Mouse (Mus musculus) midbrain, embryonic 14.5 days (tissue): ENCODE results near the gene Gramd1a. TPM values are rescaled to one million over a fixed set of nuclear protein-coding genes. Genes with fewer than 3 reads are reported as not detected.

Experiments
- ATAC-seq: fragments of 200-750 bp; cut with Nextera tagmentation; 2 replicates; pipeline ENCODE4 v1.8.0; 2017; ENCODE audit warnings: moderate number of reproducible peaks, moderate library complexity; ENCODE audit not compliant: low FRiP score, low TSS enrichment
- DNase-seq: peaks from one replicate; pipeline ENCODE4 v3.0.0-alpha.2; 2015
- H3K27ac ChIP-seq: fragments of 300-500 bp; sonication (generic); replicated peaks from 2 replicates; pipeline ENCODE4 v1.5.1; 2014; ENCODE audit warnings: mild to moderate bottlenecking, low read depth, low read length, moderate library complexity
- H3K27me3 ChIP-seq: fragments of 300-500 bp; sonication (generic); 2 replicates; pipeline ENCODE4 v1.6.1; 2014; ENCODE audit warnings: low read length, control low read depth, mixed read lengths; ENCODE audit not compliant: control insufficient read depth, insufficient read depth
- H3K36me3 ChIP-seq: fragments of 300-500 bp; sonication (generic); 2 replicates; pipeline ENCODE4 v1.6.1; 2014; ENCODE audit warnings: low read length, control low read depth; ENCODE audit not compliant: control insufficient read depth, insufficient read depth
- H3K4me1 ChIP-seq: fragments of 300-500 bp; sonication (generic); 2 replicates; pipeline ENCODE4 v1.6.1; 2014; ENCODE audit warnings: mild to moderate bottlenecking, antibody characterized with exemption, low read length, control low read depth; ENCODE audit not compliant: control insufficient read depth, insufficient read depth
- H3K4me2 ChIP-seq: fragments of 300-500 bp; sonication (generic); 2 replicates; pipeline ENCODE4 v1.6.1; 2014; ENCODE audit warnings: mild to moderate bottlenecking, low read length, moderate library complexity
- H3K4me3 ChIP-seq: fragments of 300-500 bp; sonication (generic); replicated peaks from 2 replicates; pipeline ENCODE4 v1.5.1; 2014; ENCODE audit warnings: low read depth, low read length
- H3K9ac ChIP-seq: fragments of 300-500 bp; sonication (generic); replicated peaks from 2 replicates; pipeline ENCODE4 v1.6.1; 2014; ENCODE audit warnings: mild to moderate bottlenecking, low read length, moderate library complexity
- H3K9me3 ChIP-seq: fragments of 300-500 bp; sonication (generic); 2 replicates; pipeline ENCODE4 v1.6.1; 2016; ENCODE audit warnings: low read length, control low read depth, mixed read lengths; ENCODE audit not compliant: control insufficient read depth
- WGBS: fragments of 180-500 bp; shearing (Covaris S2); extraction: QIAGEN DNeasy Blood & Tissue Kit; methylation state at CpG from one replicate; pipeline ENCODE4 v1.1.7; 2014; 5-methylcytosine and 5-hydroxymethylcytosine counted together
- polyA plus RNA-seq: library from polyadenylated mRNA; unstranded; fragments of >200 nt; fragmentation: Nextera tagmentation; extraction: Ambion mirVana; gene quantifications from 2 replicates; pipeline ENCODE4 v1.2.1, GENCODE M21; 2014

The Gramd1a gene
- polyA plus RNA-seq, 1 experiment from 2014 or later: 205 TPM

DNA sequence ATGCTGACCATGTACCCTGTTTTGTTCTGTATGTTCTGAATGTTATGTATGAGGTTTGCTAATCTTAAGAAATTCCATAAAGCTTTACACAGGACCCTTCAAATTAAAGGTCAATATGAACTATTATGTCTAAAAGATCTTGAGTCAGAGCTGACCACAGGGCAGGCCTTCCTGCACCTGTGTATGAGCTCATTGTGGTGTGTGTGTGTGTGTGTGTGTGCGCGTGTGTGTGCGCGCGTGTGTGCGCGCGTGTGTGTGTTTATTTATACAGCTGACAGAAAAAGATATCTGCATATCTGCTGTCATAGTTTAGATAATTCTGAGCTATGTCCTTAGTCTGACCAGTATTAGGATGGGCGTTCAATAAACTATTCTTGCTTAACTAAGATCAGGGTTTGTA lies 14.8 kb upstream of the Gramd1a start:
- Histone ChIP-seq H3K27ac (no peak overlapping the region), H3K4me1 (no peaks in the 10 kb centered on the region), H3K27me3 (no peaks in the 10 kb centered on the region), H3K4me2 (no peak overlapping the region), H3K9ac (no peak overlapping the region), H3K9me3 (no peaks in the 10 kb centered on the region), H3K4me3 (no peak overlapping the region), H3K36me3 (no peaks in the 10 kb centered on the region)
- DNase-seq: no peak
- no peak for ATAC-seq
- 97% methylated on average over 9 of the region's 9 CpGs for WGBS

DNA sequence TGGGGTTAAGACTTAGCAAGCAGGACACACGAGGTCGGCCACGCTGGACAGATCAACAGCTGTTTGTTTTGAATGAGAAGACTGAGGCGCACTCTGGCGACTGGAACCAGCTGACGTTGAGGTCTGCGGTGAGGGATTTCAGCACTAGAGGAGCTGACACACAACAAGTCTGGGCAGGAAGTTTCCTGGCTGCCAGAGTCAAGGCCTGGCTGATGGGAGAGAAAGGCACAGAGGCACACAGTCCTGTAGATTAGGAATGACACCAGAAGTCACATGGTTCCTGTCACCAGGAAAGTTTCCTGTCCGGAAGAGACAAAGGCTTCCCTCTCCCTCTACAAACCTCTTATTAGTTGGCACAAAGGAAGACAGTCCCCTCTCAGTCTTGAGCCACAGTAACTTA lies 12.7 kb upstream of the Gramd1a start:
- no peak for DNase-seq
- Histone ChIP-seq H3K27me3 (no peaks in the 10 kb centered on the region), H3K4me1 (no peaks in the 10 kb centered on the region), H3K36me3 (no peaks in the 10 kb centered on the region), H3K9ac (no peak overlapping the region), H3K4me2 (no peak overlapping the region), H3K4me3 (no peak overlapping the region), H3K9me3 (no peaks in the 10 kb centered on the region), H3K27ac (no peak overlapping the region)
- 72% methylated on average over 8 of the region's 8 CpGs for WGBS
- ATAC-seq: no peak

- H3K36me3 ChIP-seq: no peaks in the 10 kb centered on the region
- H3K27me3 ChIP-seq: no peaks in the 10 kb centered on the region
- no peak overlapping the region for H3K4me3 ChIP-seq
- DNase-seq (no peak), ATAC-seq (no peak)
- WGBS: 76% methylated on average over 1 of the region's 1 CpGs
- H3K9me3 ChIP-seq: no peaks in the 10 kb centered on the region
- H3K27ac ChIP-seq: no peak overlapping the region
- H3K9ac ChIP-seq: no peak overlapping the region
- no peaks in the 10 kb centered on the region for H3K4me1 ChIP-seq
- H3K4me2 ChIP-seq: no peak overlapping the region
Measured at GRCm38 (mm10) chr7:31164748-31165147, 9.1 kb upstream of the Gramd1a start.

- Histone ChIP-seq H3K36me3 (no peaks in the 10 kb centered on the region), H3K27me3 (no peaks in the 10 kb centered on the region), H3K9ac (no peak overlapping the region), H3K4me1 (no peaks in the 10 kb centered on the region), H3K4me3 (no peak overlapping the region), H3K4me2 (no peak overlapping the region), H3K9me3 (no peaks in the 10 kb centered on the region), H3K27ac (no peak overlapping the region)
- WGBS: 54% methylated on average over 3 of the region's 3 CpGs
- DNase-seq (no peak), ATAC-seq (no peak)
Measured at GRCm38 (mm10) chr7:31163666-31164577, 8.2 kb upstream of the Gramd1a start.

DNA sequence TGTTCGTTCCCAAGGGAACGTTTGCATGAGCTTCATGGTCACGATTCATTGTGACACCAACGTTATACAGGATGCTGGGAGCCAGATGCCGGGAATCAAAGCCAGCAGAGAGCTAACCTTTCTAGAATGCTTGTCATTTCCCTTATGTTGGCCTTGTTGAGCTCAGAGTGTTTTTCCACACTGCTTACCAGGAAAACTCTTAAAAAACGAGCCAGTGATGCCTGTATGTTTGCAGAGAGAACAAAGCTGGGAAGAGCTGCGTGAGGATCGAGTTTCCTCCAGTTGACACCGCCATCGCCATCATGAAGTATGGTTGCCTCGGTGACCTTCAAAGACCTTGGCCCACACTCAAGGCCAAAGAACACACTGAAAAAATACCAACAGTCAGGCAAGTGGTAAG lies 6.6 kb upstream of the Gramd1a start:
- ATAC-seq: no peak
- H3K27me3 ChIP-seq: no peaks in the 10 kb centered on the region
- no peaks in the 10 kb centered on the region for H3K36me3 ChIP-seq
- no peak overlapping the region for H3K4me2 ChIP-seq
- no peak overlapping the region for H3K4me3 ChIP-seq
- no peak overlapping the region for H3K27ac ChIP-seq
- DNase-seq: no peak
- no peak overlapping the region for H3K9ac ChIP-seq
- 71% methylated on average over 11 of the region's 11 CpGs for WGBS
- no peaks in the 10 kb centered on the region for H3K9me3 ChIP-seq
- no peaks in the 10 kb centered on the region for H3K4me1 ChIP-seq

DNA sequence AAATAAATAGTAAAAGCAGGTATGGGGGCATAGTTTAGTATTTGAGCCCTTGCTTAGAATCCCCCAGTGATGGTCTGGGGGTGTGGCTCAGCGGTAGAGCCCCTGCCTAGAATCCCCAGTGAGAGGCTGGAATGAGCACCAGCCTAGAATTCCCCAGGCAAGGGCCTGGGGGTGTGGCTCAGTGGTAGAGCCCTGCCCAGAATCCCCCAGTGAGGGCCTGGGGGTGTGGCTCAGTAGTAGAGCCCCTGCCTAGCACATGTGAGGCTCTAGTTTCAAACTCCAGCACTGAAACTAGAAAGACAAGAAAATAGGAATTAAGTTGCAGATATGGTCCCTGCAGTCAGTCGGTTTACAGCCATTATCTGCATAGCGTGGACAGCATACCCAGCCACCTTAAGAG lies 6.1 kb upstream of the Gramd1a start:
- no peaks in the 10 kb centered on the region for H3K36me3 ChIP-seq
- ATAC-seq (no peak), DNase-seq (no peak)
- no peak overlapping the region for H3K4me2 ChIP-seq
- H3K4me1 ChIP-seq: no peaks in the 10 kb centered on the region
- H3K27me3 ChIP-seq: no peaks in the 10 kb centered on the region
- no peak overlapping the region for H3K27ac ChIP-seq
- WGBS: 63% methylated on average over 3 of the region's 3 CpGs
- H3K9ac ChIP-seq: no peak overlapping the region
- no peaks in the 10 kb centered on the region for H3K9me3 ChIP-seq
- H3K4me3 ChIP-seq: no peak overlapping the region

DNA sequence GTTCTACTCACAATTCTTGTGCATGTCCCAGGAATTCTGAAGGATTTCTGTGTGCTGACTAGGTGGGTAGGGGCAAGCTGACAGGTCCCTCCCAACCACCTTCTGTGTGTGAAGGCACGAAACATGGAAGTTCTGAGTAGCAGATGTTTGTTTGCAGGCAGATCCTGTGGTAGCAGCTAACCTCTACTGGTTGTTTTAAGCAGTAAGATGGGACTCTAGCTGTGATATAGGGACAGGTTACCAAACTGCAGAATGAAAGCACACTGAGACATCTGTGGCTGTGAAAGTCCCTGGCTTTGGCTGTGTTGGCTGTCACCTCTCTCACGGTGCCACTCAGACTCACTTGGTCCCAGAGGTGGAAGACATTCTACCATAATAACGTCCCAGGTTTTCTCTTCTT lies 5.5 kb upstream of the Gramd1a start:
- ATAC-seq: no peak
- Histone ChIP-seq H3K4me3 (no peak overlapping the region), H3K9ac (no peak overlapping the region), H3K4me2 (no peak overlapping the region), H3K36me3 (no peaks in the 10 kb centered on the region), H3K27ac (no peak overlapping the region), H3K27me3 (no peaks in the 10 kb centered on the region), H3K9me3 (no peaks in the 10 kb centered on the region), H3K4me1 (no peaks in the 10 kb centered on the region)
- no peak for DNase-seq
- WGBS: 82% methylated on average over 3 of the region's 3 CpGs

DNA sequence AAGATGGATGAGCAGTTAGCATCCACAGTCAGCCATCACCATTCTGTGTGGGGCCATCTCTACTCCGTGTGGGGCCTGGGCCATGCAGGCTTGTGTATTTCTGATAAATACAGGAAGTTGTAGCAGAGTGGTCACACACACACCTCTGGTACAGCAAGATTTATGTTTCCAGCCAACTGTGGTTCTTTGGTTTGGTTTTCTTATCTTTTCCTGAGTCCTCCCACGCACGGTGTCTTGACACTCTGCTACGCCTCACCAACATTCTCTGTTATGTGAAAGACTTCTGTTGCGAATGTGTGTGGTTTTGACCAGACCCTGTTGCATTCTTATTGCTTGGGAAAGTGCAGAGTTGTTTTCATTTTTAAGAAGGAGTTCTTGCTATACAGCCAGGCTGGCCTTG lies 5.1 kb upstream of the Gramd1a start:
- H3K36me3 ChIP-seq: no peaks in the 10 kb centered on the region
- H3K9me3 ChIP-seq: no peaks in the 10 kb centered on the region
- no peak overlapping the region for H3K27ac ChIP-seq
- DNase-seq (no peak), ATAC-seq (no peak)
- H3K27me3 ChIP-seq: no peaks in the 10 kb centered on the region
- H3K9ac ChIP-seq: no peak overlapping the region
- WGBS: 94% methylated on average over 5 of the region's 5 CpGs
- H3K4me2 ChIP-seq: no peak overlapping the region
- no peak overlapping the region for H3K4me3 ChIP-seq
- H3K4me1 ChIP-seq: no peaks in the 10 kb centered on the region
